Mouse (Mus musculus): ENCODE measurements around the gene Ndc1.

The Ndc1 gene

GRCm38 (mm10) chr4:107442288-107442687 is 74.7 kb downstream of the Ndc1 start:
- DNase-seq (ENCODE audit: low read depth in 2 of 2, low spot score in 2 of 2): no peak

GRCm38 (mm10) chr4:107442891-107443483 is 75.4 kb downstream of the Ndc1 start:
- no peak for DNase-seq (ENCODE audit: low read depth in 2 of 2, low spot score in 2 of 2)

GRCm38 (mm10) chr4:107443621-107444020 is 76.0 kb downstream of the Ndc1 start:
- DNase-seq (ENCODE audit: low read depth in 2 of 2, low spot score in 2 of 2): no peak

GRCm38 (mm10) chr4:107448481-107448880 is 80.9 kb downstream of the Ndc1 start:
- no peak for DNase-seq (ENCODE audit: low read depth in 2 of 2, low spot score in 2 of 2)

- no peak for DNase-seq (ENCODE audit: low read depth in 2 of 2, low spot score in 2 of 2)
Observed at GRCm38 (mm10) chr4:107449519-107449918, 81.9 kb downstream of the Ndc1 start.

- DNase-seq (ENCODE audit: low read depth in 2 of 2, low spot score in 2 of 2): no peak
Observed at GRCm38 (mm10) chr4:107452266-107453015, 84.9 kb downstream of the Ndc1 start.

- DNase-seq (ENCODE audit: low read depth in 2 of 2, low spot score in 2 of 2): peak; percentile 42 to 64
Observed at GRCm38 (mm10) chr4:107453141-107453984, 85.8 kb downstream of the Ndc1 start.

GRCm38 (mm10) chr4:107457602-107458001 is 90.0 kb downstream of the Ndc1 start:
- no peak for DNase-seq (ENCODE audit: low read depth in 2 of 2, low spot score in 2 of 2)

- no peak for DNase-seq (ENCODE audit: low read depth in 2 of 2, low spot score in 2 of 2)
Observed at GRCm38 (mm10) chr4:107458907-107459306, 91.3 kb downstream of the Ndc1 start.

GRCm38 (mm10) chr4:107459461-107459860 is 91.9 kb downstream of the Ndc1 start:
- no peak for DNase-seq (ENCODE audit: low read depth in 2 of 2, low spot score in 2 of 2)

GRCm38 (mm10) chr4:107460468-107460867 is 92.9 kb downstream of the Ndc1 start:
- DNase-seq (ENCODE audit: low read depth in 2 of 2, low spot score in 2 of 2): no peak
